Mouse (Mus musculus) heart, postnatal 10 days (tissue): ENCODE results near the gene Haghl. TPM values are rescaled to one million over a fixed set of nuclear protein-coding genes. Genes with fewer than 3 reads are reported as not detected.
"Not testable (repeated sequence)": the region's sequence is repeated elsewhere in the genome, so short reads cannot be mapped to it uniquely, and the experiment has no call there.

ENCODE experiments used
- DNase-seq, 2 experiments: peaks; one replicate each; pipeline ENCODE4 v3.0.0; 2021
- intact Hi-C: fragments of 180-260 bp; cut with DNase I; formaldehyde crosslinking; loops from one replicate; pipeline ENCODE4 v1.15.1; 2025
- microRNA-seq, 2 experiments: library from miRNA; unstranded; fragments of <30 nt; microRNA quantifications; one replicate each; pipeline ENCODE4 v1.2.0; 2022
- total RNA-seq, 2 experiments: library from RNA; stranded (reverse); gene quantifications; 2 replicates each; pipeline ENCODE4 v1.2.3; 2021

The Haghl gene
- total RNA-seq, 2 experiments from 2014 or later, result 23.8 to 25.7 TPM

DNA sequence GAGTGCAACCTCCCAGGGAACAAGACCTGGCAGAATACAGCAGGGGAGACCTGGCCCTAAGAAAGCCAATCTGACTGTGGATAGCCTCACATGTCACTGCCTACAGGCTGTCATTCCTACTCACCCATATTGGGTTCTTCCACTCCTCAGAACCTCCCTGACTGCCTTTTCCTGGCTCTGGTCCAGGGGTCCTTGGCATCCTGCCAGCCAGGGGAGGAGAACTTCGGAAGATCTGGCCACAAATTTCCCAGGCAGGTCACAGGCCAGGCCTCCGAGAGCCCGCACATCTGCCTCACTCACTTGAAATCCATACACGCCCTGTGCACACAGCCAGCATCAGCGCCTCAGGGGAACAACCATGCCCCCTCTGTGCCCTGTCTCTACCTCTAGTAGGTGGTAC, 34.0 kb downstream of the Haghl start:
- intact Hi-C loops, result no loop called here
- DNase-seq, result peak; percentile 46 to 67

- DNase-seq, result no peak
- intact Hi-C loops, result no loop called here
Observed at GRCm38 (mm10) chr17:25749314-25749713, 36.2 kb downstream of the Haghl start.

DNA sequence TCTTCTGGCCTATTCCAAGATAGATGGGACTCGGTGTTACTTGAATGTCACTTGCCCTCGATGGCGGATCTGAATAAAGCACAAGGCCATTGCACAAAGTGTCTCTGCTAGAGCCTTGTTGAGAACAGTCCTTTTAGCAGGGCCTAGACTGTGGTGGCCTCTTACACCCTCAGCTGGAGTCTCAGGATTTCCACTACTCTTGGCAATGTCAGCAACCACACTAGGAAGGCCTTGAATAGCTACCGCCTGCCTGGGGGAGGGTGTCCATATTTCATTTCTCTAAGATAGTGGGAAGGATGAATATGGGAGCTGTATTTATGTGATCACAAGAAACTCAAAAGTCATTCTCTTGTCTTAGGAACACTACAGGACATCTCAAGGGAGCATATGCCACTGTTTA, 37.2 kb downstream of the Haghl start:
- intact Hi-C loops, result no loop called here
- DNase-seq, result no peak

DNA sequence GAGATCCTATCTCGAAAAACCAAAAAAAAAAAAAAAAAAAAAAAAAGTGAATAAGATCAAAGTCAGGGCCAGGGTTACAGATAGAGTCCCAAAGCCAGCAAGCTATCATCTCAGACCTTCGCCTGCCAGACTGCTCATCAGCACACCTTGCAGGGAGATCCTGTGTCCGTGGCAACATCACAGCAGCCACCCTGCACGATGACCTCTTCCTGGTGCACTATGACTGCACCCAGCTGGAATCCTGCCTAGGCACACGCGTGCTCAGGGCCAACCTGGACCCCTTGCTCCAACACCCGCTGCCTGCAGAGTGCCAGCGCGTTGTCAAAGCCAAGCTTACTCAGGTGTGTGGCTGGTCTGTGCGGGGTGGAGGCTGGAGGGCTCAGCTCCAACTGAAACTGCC, 41.2 kb downstream of the Haghl start:
- DNase-seq, result no peak
- intact Hi-C loops, result no loop called here

DNA sequence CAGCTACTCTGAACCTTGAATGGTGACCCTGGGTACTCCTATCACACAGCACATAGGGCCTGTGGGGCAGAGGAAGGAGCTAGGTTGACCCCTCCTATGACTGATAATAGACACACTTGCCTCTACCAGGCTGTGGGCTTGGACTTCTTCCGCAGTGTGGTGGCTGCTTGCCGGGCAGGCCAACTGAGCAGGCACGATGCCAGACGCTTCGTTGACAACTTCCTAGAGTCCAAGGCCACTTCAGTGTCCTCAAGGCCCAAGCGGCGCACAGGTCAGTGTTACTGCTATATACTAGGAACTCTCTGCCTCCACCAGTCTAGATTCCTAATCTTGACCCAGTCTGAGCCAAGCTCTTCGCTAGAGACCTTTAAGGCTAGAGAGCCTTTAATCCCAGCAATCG, 41.6 kb downstream of the Haghl start:
- DNase-seq, result no peak
- intact Hi-C loops, result no loop called here

DNA sequence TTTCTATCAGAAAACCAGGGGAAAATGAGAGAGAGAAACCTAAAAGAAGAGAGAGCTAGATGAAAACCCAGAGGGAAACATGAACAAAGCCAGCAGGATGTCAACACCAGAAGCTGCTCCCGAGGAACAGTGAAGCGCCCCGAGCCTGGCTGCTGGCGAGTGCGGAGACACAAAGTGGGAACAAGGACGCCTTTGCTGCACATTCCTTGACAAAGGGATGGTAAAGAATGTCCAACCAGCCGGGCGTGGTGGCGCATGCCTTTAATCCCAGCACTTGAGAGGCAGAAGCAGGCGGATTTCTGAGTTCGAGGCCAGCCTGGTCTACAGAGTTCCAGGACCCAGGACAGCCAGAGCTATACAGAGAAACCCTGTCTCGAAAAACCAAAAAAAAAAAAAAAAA, 44.0 kb downstream of the Haghl start:
- DNase-seq, intact Hi-C loops: not testable (repeated sequence)

GRCm38 (mm10) chr17:25738861-25739260, 46.6 kb downstream of the Haghl start:
- DNase-seq, result no peak
- intact Hi-C loops, result no loop called here

GRCm38 (mm10) chr17:25735745-25736144, 49.7 kb downstream of the Haghl start, which contains the start of gene Mslnl:
Mslnl (plus strand) TSS chr17:25736042.
- intact Hi-C loops, result no loop called here
- DNase-seq, result no peak

GRCm38 (mm10) chr17:25735246-25735645, 50.2 kb downstream of the Haghl start:
- DNase-seq, result no peak
- intact Hi-C loops, result no loop called here

DNA sequence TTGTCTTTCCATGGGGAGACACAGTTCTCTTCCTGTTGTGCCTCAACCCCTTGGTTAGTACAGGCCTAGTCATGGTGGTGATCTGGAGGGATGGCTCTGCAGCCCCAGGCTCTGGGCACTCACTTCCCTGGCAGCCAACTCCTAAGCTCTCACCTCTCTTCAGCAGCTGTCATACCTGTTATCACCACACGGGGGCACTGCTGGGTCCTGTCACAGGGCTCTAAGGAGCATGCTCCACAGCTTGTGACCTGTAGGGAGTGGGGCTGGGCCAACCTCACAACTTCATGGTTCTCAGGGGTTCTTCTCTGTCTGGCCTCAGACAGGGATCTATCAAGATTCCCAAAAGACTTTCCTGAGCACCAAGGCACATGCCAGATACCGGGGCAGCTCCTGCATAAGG, 53.4 kb downstream of the Haghl start:
- DNase-seq, result peak; percentile 78 to 89
- intact Hi-C loops, result loop anchor here (2.0 kb wide), 1 partner anchor 69 kb away; no protein-coding TSS in a partner anchor

Small RNA genes within 50 kb of the gene (microRNA-seq; reads per million reads assigned to microRNA genes)
- gene Gm25083 (0 reads per million in 2 experiments), gene Mir3082 (1.2 to 1.7 reads per million in 2 experiments), gene Mir6966 (0.70 to 3.6 reads per million in 2 experiments)

Other genes with a start within 250 kb of the Haghl start
- under 1 TPM; 0.72 to 0.93 TPM for gene Sox8, start 215.0 kb downstream of the Haghl start, total RNA-seq
- gene Lmf1, start 206.6 kb downstream of the Haghl start, total RNA-seq, result 10 to 100 TPM; 25.4 to 27.0 TPM
- 1 to 10 TPM in 1 of 2 experiments, under 1 TPM in 1; 0.38 to 1.9 TPM for gene Gng13, start 68.5 kb downstream of the Haghl start, total RNA-seq
- 1 to 10 TPM; 4.2 to 5.1 TPM for gene Chtf18, start 58.3 kb downstream of the Haghl start, total RNA-seq
- gene Rpusd1, start 58.0 kb downstream of the Haghl start, total RNA-seq, result 1 to 10 TPM; 4.6 to 5.7 TPM
- gene Mslnl, start 49.6 kb downstream of the Haghl start, total RNA-seq, result not detected
- 10 to 100 TPM; 38.5 to 40.6 TPM for gene Msln, start 31.3 kb downstream of the Haghl start, total RNA-seq
- 10 to 100 TPM; 43.2 to 49.3 TPM for gene Narfl, start 11.9 kb downstream of the Haghl start, total RNA-seq
- gene Ccdc78, start 907 bp upstream of the Haghl start, total RNA-seq, result under 1 TPM in 1 of 2 experiments, not detected in 1; 0.14 TPM
- 10 to 100 TPM; 37.8 to 38.9 TPM for gene Fam173a, start 7.2 kb upstream of the Haghl start, total RNA-seq
- gene AC134908.4, start 10.0 kb upstream of the Haghl start, total RNA-seq, result not detected
- gene Metrn, start 11.5 kb upstream of the Haghl start, total RNA-seq, result 10 to 100 TPM; 59.7 to 60.9 TPM
- gene Fbxl16, start 23.4 kb upstream of the Haghl start, total RNA-seq, result 1 to 10 TPM in 1 of 2 experiments, under 1 TPM in 1; 0.67 to 1.2 TPM
- gene Wdr24, start 38.0 kb upstream of the Haghl start, total RNA-seq, result 10 to 100 TPM; 10.1 to 12.2 TPM
- 10 to 100 TPM; 33.7 to 34.5 TPM for gene Jmjd8, start 43.2 kb upstream of the Haghl start, total RNA-seq
- gene Stub1, start 47.7 kb upstream of the Haghl start, total RNA-seq, result 100 to 1,000 TPM; 123 to 132 TPM
- 1 to 10 TPM; 2.2 to 2.6 TPM for gene Rhbdl1, start 51.6 kb upstream of the Haghl start, total RNA-seq
- gene Gm20683, start 56.1 kb upstream of the Haghl start, total RNA-seq, result 1 to 10 TPM; 4.2 to 4.7 TPM
- gene Rhot2, start 59.2 kb upstream of the Haghl start, total RNA-seq, result 10 to 100 TPM; 80.4 to 86.5 TPM
- 1 to 10 TPM; 3.9 to 6.2 TPM for gene Wdr90, start 75.8 kb upstream of the Haghl start, total RNA-seq
- 100 to 1,000 TPM; 191 to 218 TPM for gene Mcrip2, start 83.1 kb upstream of the Haghl start, total RNA-seq
- 10 to 100 TPM; 15.4 to 15.7 TPM for gene Mettl26, start 89.4 kb upstream of the Haghl start, total RNA-seq
- gene Wfikkn1, start 95.2 kb upstream of the Haghl start, total RNA-seq, result under 1 TPM; 0.62 to 0.96 TPM
- gene Rab40c, start 134.1 kb upstream of the Haghl start, total RNA-seq, result 10 to 100 TPM; 13.4 to 18.8 TPM
- gene Pigq, start 159.3 kb upstream of the Haghl start, total RNA-seq, result 10 to 100 TPM; 76.6 to 78.5 TPM
- not detected for gene Nhlrc4, start 159.3 kb upstream of the Haghl start, total RNA-seq
- gene A930017K11Rik, start 166.9 kb upstream of the Haghl start, total RNA-seq, result not detected
- 10 to 100 TPM; 12.6 to 13.5 TPM for gene Capn15, start 200.1 kb upstream of the Haghl start, total RNA-seq